Mouse (Mus musculus) liver, adult 2 months (tissue): ENCODE measurements at regions not wholly inside any gene's neighbourhood (a gene's known extent, or its start where the extent isn't known, plus 50 kb on each side); places are given as distances from the start of the nearest gene placed in this dataset.

Source experiments
- DNase-seq: peaks from one replicate; pipeline ENCODE4 v3.0.0-alpha.2; 2011; ENCODE audit warnings: low read depth, low spot score; ENCODE audit errors: extremely low read depth
- H3K27ac ChIP-seq: fragments of 200-500 bp; replicated peaks from 2 replicates; pipeline ENCODE4 v1.5.1; 2012; ENCODE audit warnings: low read depth, mild to moderate bottlenecking, control low read depth, inconsistent platforms, low read length; ENCODE audit not compliant: insufficient read depth
- H3K27me3 ChIP-seq: fragments of 200-500 bp; 2 replicates; pipeline ENCODE4 v1.6.1; 2012; ENCODE audit warnings: mild to moderate bottlenecking, moderate library complexity, low read length, inconsistent platforms; ENCODE audit not compliant: control insufficient read depth, insufficient read depth
- H3K36me3 ChIP-seq: fragments of 200-500 bp; 2 replicates; pipeline ENCODE4 v1.6.1; 2012; ENCODE audit warnings: low read length, inconsistent platforms; ENCODE audit not compliant: control insufficient read depth, insufficient read depth
- H3K4me1 ChIP-seq: fragments of 200-500 bp; 2 replicates; pipeline ENCODE4 v1.6.1; 2011; ENCODE audit warnings: low read length; ENCODE audit not compliant: control insufficient read depth, insufficient read depth
- H3K4me3 ChIP-seq: fragments of 200-500 bp; 2 replicates; pipeline ENCODE4 v1.5.1; 2011; ENCODE audit warnings: low read depth, mild to moderate bottlenecking, control low read depth, low read length, moderate library complexity; ENCODE audit not compliant: insufficient read depth
- H3K79me2 ChIP-seq: fragments of 200-500 bp; 2 replicates; pipeline ENCODE4 v1.6.1; 2012; ENCODE audit warnings: inconsistent platforms, mild to moderate bottlenecking, low read length, moderate library complexity; ENCODE audit not compliant: control insufficient read depth, insufficient read depth
- H3K9ac ChIP-seq: fragments of 200-500 bp; 2 replicates; pipeline ENCODE4 v1.6.1; 2012; ENCODE audit warnings: low read depth, mild to moderate bottlenecking, control low read depth, inconsistent platforms, low read length
- CTCF ChIP-seq: fragments of 200-500 bp; IDR thresholded peaks from 2 replicates; pipeline ENCODE4 v1.5.1; 2011; ENCODE audit warnings: low read depth, low read length, control low read depth
- POLR2A ChIP-seq: fragments of 200-500 bp; IDR thresholded peaks from 2 replicates; pipeline ENCODE4 v1.6.1; 2011; ENCODE audit warnings: low read length, control low read depth; ENCODE audit not compliant: insufficient read depth; ENCODE audit errors: extremely low read depth
- WGBS: fragments of 180-500 bp; shearing (Covaris S2); methylation state at CpG from one replicate; pipeline ENCODE4 v1.1.7; 2018; 5-methylcytosine and 5-hydroxymethylcytosine counted together

GRCm38 (mm10) chr1:42567640-42568039 is 127.9 kb upstream of the Pou3f3 start:
- DNase-seq: no peak
- Histone ChIP-seq H3K9ac (no peak overlapping the region), H3K4me3 (no peak overlapping the region), H3K27ac (no peak overlapping the region), H3K79me2 (no peaks in the 10 kb centered on the region), H3K36me3 (no peaks in the 10 kb centered on the region), H3K27me3 (no peaks in the 10 kb centered on the region), H3K4me1 (no peaks in the 10 kb centered on the region)
- TF ChIP-seq POLR2A (no peak), CTCF (no peak)
- WGBS: 89% methylated on average over 6 of the region's 6 CpGs

DNA sequence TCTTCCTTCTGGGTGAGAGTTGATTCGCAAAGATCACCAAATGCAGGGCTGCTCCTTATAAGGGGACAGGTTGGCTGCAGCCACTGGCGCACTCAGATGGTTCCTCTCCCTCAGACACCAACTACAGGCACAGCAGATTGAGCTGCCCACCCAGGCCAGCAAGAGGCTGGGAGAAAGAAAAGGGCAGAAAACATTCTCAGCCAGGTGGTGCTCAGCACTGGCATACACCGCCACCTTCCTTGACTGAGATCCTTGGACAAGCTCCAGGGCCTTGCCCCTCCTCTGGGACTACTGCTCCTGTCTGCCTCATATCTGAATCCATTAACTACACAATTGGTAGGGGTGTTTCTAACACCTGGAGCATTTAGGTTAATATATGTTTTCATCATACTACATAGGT is 110.4 kb upstream of the Pou3f3 start:
- no peaks in the 10 kb centered on the region for H3K4me1 ChIP-seq
- no peak for DNase-seq
- H3K27me3 ChIP-seq: no peaks in the 10 kb centered on the region
- WGBS: 88% methylated on average over 3 of the region's 3 CpGs
- H3K4me3 ChIP-seq: no peak overlapping the region
- H3K9ac ChIP-seq: no peak overlapping the region
- no peaks in the 10 kb centered on the region for H3K79me2 ChIP-seq
- H3K36me3 ChIP-seq: no peaks in the 10 kb centered on the region
- H3K27ac ChIP-seq: no peak overlapping the region
- TF ChIP-seq POLR2A: no peak
- TF ChIP-seq CTCF: no peak

- WGBS: 45% methylated on average over 10 of the region's 10 CpGs
- no peak overlapping the region for H3K27ac ChIP-seq
- no peaks in the 10 kb centered on the region for H3K27me3 ChIP-seq
- H3K36me3 ChIP-seq: no peaks in the 10 kb centered on the region
- H3K79me2 ChIP-seq: no peaks in the 10 kb centered on the region
- no peaks in the 10 kb centered on the region for H3K4me1 ChIP-seq
- no peak for TF ChIP-seq CTCF
- H3K4me3 ChIP-seq: no peak overlapping the region
- no peak overlapping the region for H3K9ac ChIP-seq
- no peak for DNase-seq
Observed at GRCm38 (mm10) chr1:42588499-42588898, 107.1 kb upstream of the Pou3f3 start.

GRCm38 (mm10) chr1:42589442-42589841 is 106.1 kb upstream of the Pou3f3 start:
- Histone ChIP-seq H3K4me1 (no peaks in the 10 kb centered on the region), H3K79me2 (no peaks in the 10 kb centered on the region), H3K4me3 (no peak overlapping the region), H3K36me3 (no peaks in the 10 kb centered on the region), H3K27ac (no peak overlapping the region), H3K27me3 (no peaks in the 10 kb centered on the region), H3K9ac (no peak overlapping the region)
- DNase-seq: no peak
- TF ChIP-seq CTCF (no peak), POLR2A (no peak)
- WGBS: 42% methylated on average over 7 of the region's 7 CpGs

DNA sequence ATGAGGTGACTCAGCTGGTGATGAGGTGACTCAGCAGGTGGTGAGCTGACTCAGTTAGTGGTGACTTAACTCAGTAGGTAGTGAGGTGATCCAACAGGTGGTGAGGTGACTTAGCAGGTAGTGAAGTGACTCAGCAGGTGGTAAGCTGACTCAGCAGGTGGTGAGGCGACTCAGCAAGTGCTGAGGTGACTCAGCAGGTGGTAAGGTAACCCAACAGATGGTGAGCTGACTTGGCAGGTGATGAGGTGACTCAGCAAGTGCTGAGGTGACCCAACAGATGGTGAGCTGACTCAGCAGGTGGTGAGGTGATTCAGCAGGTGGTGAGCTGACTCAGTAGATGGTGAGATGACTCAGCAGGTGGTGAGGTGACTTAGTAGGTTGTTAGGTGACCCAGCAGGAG is 103.7 kb upstream of the Pou3f3 start:
- no peak overlapping the region for H3K9ac ChIP-seq
- H3K4me1 ChIP-seq: no peaks in the 10 kb centered on the region
- no peak for DNase-seq
- no peak for TF ChIP-seq CTCF
- TF ChIP-seq POLR2A: no peak
- 77% methylated on average over 1 of the region's 1 CpGs for WGBS
- no peaks in the 10 kb centered on the region for H3K36me3 ChIP-seq
- no peak overlapping the region for H3K27ac ChIP-seq
- H3K27me3 ChIP-seq: no peaks in the 10 kb centered on the region
- H3K79me2 ChIP-seq: no peaks in the 10 kb centered on the region
- H3K4me3 ChIP-seq: no peak overlapping the region

DNA sequence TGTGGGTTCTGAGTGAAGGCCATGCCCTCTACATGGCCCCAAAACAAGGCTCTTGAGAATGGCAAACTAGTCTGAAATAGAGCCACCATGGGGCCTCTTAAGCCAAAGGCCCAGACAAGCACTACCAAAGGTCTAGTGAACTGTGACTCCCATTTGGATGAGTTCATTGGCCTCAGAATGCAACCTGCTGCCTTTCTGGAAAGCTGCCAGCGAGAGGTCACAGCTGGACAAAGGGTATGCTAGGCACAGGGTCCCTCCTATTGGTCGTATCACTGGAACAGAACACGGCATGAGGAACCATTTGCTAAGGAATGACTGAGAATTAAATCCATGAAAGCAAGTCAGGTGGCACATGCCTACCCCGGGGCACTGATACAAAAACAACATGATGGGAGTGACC is 98.5 kb upstream of the Pou3f3 start:
- TF ChIP-seq POLR2A: no peak
- no peak for TF ChIP-seq CTCF
- WGBS: 43% methylated on average over 4 of the region's 4 CpGs
- DNase-seq: peak; percentile 3
- H3K79me2 ChIP-seq: no peaks in the 10 kb centered on the region
- H3K27me3 ChIP-seq: no peaks in the 10 kb centered on the region
- H3K9ac ChIP-seq: no peak overlapping the region
- H3K4me1 ChIP-seq: no peaks in the 10 kb centered on the region
- H3K27ac ChIP-seq: no peak overlapping the region
- H3K4me3 ChIP-seq: no peak overlapping the region
- H3K36me3 ChIP-seq: no peaks in the 10 kb centered on the region

DNA sequence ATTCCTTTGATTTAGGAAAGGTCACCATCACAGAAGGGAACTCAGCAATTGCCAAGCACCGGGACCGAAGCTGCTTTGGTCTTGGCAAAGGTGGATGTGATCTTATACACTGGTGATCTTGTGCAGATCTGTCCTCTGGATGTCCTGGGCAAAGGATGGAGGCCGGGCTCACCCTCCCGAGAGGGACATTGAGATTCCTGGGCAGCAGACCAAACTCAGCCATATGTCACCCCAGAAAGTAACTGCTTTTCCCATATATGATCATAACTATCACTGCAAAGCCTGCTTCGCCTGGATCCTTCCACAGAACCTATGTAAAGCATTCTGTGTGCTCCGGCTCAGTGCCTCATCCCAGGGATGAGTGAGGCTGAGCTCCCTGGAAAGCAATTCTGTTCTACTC is 96.3 kb upstream of the Pou3f3 start:
- Histone ChIP-seq H3K79me2 (no peaks in the 10 kb centered on the region), H3K4me3 (no peak overlapping the region), H3K27me3 (no peaks in the 10 kb centered on the region), H3K4me1 (no peaks in the 10 kb centered on the region), H3K9ac (no peak overlapping the region), H3K27ac (no peak overlapping the region), H3K36me3 (no peaks in the 10 kb centered on the region)
- TF ChIP-seq CTCF: no peak
- 87% methylated on average over 6 of the region's 6 CpGs for WGBS
- DNase-seq: no peak
